Mouse (Mus musculus) G1E (cell line): ENCODE measurements around the gene Deup1.

Experiments used
- CTCF ChIP-seq: IDR thresholded peaks from 2 replicates; pipeline ENCODE4 v1.5.1; 2012; ENCODE audit warnings: low read depth, low read length, inconsistent platforms, mixed read lengths
- GATA1 ChIP-seq: IDR thresholded peaks from 2 replicates; pipeline ENCODE4 v1.6.1; 2012; ENCODE audit warnings: borderline replicate concordance, low read length, inconsistent platforms, mixed read lengths
- GATA2 ChIP-seq: IDR thresholded peaks from 2 replicates; pipeline ENCODE4 v1.6.1; 2012; ENCODE audit warnings: low read depth, low read length, inconsistent platforms, borderline replicate concordance
- POLR2AphosphoS5 ChIP-seq: IDR thresholded peaks from 2 replicates; pipeline ENCODE4 v1.6.1; 2012; ENCODE audit warnings: low read depth, low read length, inconsistent platforms; ENCODE audit not compliant: insufficient replicate concordance
- TAL1 ChIP-seq: conservative IDR thresholded peaks from 2 replicates; pipeline ENCODE4 v1.6.1; 2012; ENCODE audit warnings: low read depth, low read length, inconsistent platforms, mixed read lengths

GRCm38 (mm10) chr9:15522887-15523286 is 104.8 kb downstream of the Deup1 start:
- TF ChIP-seq CTCF (no peak), GATA1 (no peak), POLR2AphosphoS5 (no peak), TAL1 (no peak), GATA2 (no peak)
